Mouse (Mus musculus) heart, postnatal 0 days (tissue): ENCODE data around the gene Tmem143.

Experiments
- CTCF ChIP-seq: IDR thresholded peaks from 2 replicates; pipeline ENCODE4 v1.5.1; 2016; ENCODE audit warnings: antibody characterized with exemption, control low read depth, low read depth
- EP300 ChIP-seq: IDR thresholded peaks from 2 replicates; pipeline ENCODE4 v1.6.1; 2016; ENCODE audit warnings: antibody characterized with exemption, low read depth

GRCm38 (mm10) chr7:45859008-45859407 lies 37.7 kb upstream of the Tmem143 start:
- TF ChIP-seq CTCF (no peak), EP300 (no peak)
